Mouse (Mus musculus) lung, postnatal 0 days (tissue): ENCODE results near the gene Thap4. TPM values are rescaled to one million over a fixed set of nuclear protein-coding genes. Genes with fewer than 3 reads are reported as not detected.

ENCODE experiments used
- ATAC-seq: fragments of 200-750 bp; cut with Nextera tagmentation; 2 replicates; pipeline ENCODE4 v1.8.0; 2017; ENCODE audit warnings: moderate library complexity
- DNase-seq: peaks from one replicate; pipeline ENCODE4 v3.0.0-alpha.2; 2016; ENCODE audit warnings: low spot score
- H3K27ac ChIP-seq: fragments of 300-500 bp; sonication (generic); 2 replicates; pipeline ENCODE4 v1.5.1; 2014; ENCODE audit warnings: antibody characterized with exemption, mild to moderate bottlenecking, low read length, mixed read lengths
- H3K27me3 ChIP-seq: fragments of 300-500 bp; sonication (generic); replicated peaks from 2 replicates; pipeline ENCODE4 v1.6.1; 2014; ENCODE audit warnings: low read length, mixed read lengths; ENCODE audit not compliant: insufficient read depth
- H3K36me3 ChIP-seq: fragments of 300-500 bp; sonication (generic); 2 replicates; pipeline ENCODE4 v1.6.1; 2014; ENCODE audit warnings: low read length, mixed read lengths; ENCODE audit not compliant: insufficient read depth
- H3K4me1 ChIP-seq: fragments of 300-500 bp; sonication (generic); 2 replicates; pipeline ENCODE4 v1.6.1; 2014; ENCODE audit warnings: antibody characterized with exemption, low read depth, low read length, mixed read lengths; ENCODE audit not compliant: insufficient read depth
- H3K4me2 ChIP-seq: fragments of 300-500 bp; sonication (generic); replicated peaks from 2 replicates; pipeline ENCODE4 v1.6.1; 2014; ENCODE audit warnings: low read depth, mild to moderate bottlenecking, low read length, moderate library complexity, mixed read lengths
- H3K4me3 ChIP-seq: fragments of 300-500 bp; sonication (generic); 2 replicates; pipeline ENCODE4 v1.5.1; 2014; ENCODE audit warnings: low read depth, low read length
- H3K9ac ChIP-seq: fragments of 300-500 bp; sonication (generic); replicated peaks from 2 replicates; pipeline ENCODE4 v1.6.1; 2014; ENCODE audit warnings: low read depth, mild to moderate bottlenecking
- H3K9me3 ChIP-seq: fragments of 300-500 bp; sonication (generic); 2 replicates; pipeline ENCODE4 v1.6.1; 2016; ENCODE audit warnings: low read length, mixed read lengths
- EP300 ChIP-seq: IDR thresholded peaks from 2 replicates; pipeline ENCODE4 v1.6.1; 2016; ENCODE audit warnings: antibody characterized with exemption, mild to moderate bottlenecking, control low read depth
- WGBS: fragments of 180-500 bp; shearing (Covaris S2); extraction: QIAGEN DNeasy Blood & Tissue Kit; methylation state at CpG from one replicate; pipeline ENCODE4 v1.1.7; 2014; 5-methylcytosine and 5-hydroxymethylcytosine counted together
- polyA plus RNA-seq: library from polyadenylated mRNA; unstranded; fragments of >200 nt; fragmentation: Nextera tagmentation; extraction: Ambion mirVana; gene quantifications from 2 replicates; pipeline ENCODE4 v1.2.1, GENCODE M21; 2015

Thap4 gene
- polyA plus RNA-seq, 1 experiment from 2014 or later: 34.4 TPM

GRCm38 (mm10) chr1:93654275-93654674 is 100.4 kb downstream of the Thap4 start:
- DNase-seq: no peak
- no peak overlapping the region for H3K4me2 ChIP-seq
- no peak for ATAC-seq
- no peaks in the 10 kb centered on the region for H3K36me3 ChIP-seq
- H3K9ac ChIP-seq: no peak overlapping the region
- H3K27ac ChIP-seq: no peak overlapping the region
- no peak for TF ChIP-seq EP300
- H3K4me3 ChIP-seq: no peak overlapping the region
- 11% methylated on average over 2 of the region's 2 CpGs for WGBS
- H3K9me3 ChIP-seq: no peaks in the 10 kb centered on the region
- H3K4me1 ChIP-seq: no peaks in the 10 kb centered on the region
- no peaks in the 10 kb centered on the region for H3K27me3 ChIP-seq

Other genes with a start within 250 kb of the Thap4 start
- 3.4 and 3.6 TPM in 2 replicates for gene Farp2, start 242.8 kb downstream of the Thap4 start, polyA plus RNA-seq
- gene Stk25, start 96.2 kb downstream of the Thap4 start, polyA plus RNA-seq: 140 and 148 TPM in 2 replicates
- gene Bok, start 69.2 kb downstream of the Thap4 start, polyA plus RNA-seq: 30.9 and 31.2 TPM in 2 replicates
- gene Atg4b, start 3.4 kb downstream of the Thap4 start, polyA plus RNA-seq: 54.2 and 66.1 TPM in 2 replicates
- gene Dtymk, start 47.1 kb upstream of the Thap4 start, polyA plus RNA-seq: 69.6 and 71.6 TPM in 2 replicates
- gene Ing5, start 49.1 kb upstream of the Thap4 start, polyA plus RNA-seq: 8.1 and 8.7 TPM in 2 replicates
- gene D2hgdh, start 70.0 kb upstream of the Thap4 start, polyA plus RNA-seq: 7.2 and 8.7 TPM in 2 replicates
- gene Gal3st2, start 106.4 kb upstream of the Thap4 start, polyA plus RNA-seq: 0.19 and 0.25 TPM in 2 replicates
- gene Gal3st2b, start 163.4 kb upstream of the Thap4 start, polyA plus RNA-seq: 0.08 TPM in 1 of 2 replicates, not detected in the other
- gene Gal3st2c, start 235.6 kb upstream of the Thap4 start, polyA plus RNA-seq: not detected in 2 replicates